8 mouse cellular contexts compared by ENCODE assay signal in the genomic region with DNA sequence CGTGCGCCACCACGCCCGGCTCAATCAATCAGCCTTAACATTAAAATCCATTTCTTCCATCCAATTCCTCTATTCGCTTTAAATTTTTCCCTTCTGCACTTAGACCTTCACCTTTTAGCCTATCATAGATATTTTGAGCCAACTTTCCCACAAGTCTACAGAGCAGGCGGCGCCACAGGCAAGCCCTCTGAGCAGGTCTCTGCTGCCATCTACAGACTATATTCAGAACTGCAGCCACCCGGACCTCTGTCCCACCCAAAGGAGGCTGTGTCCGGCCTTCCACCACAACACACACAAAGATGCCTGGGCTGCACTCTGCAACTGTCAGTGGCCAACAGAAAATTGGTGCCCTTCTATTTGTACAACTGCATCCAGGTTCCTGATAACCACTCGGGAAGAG. TPM values are rescaled to one million over a fixed set of nuclear protein-coding genes. Genes with fewer than 3 reads are reported as not detected.
DNase-seq lines count a peak whose midpoint lies in the region; ATAC-seq and TF ChIP-seq lines count a peak whose summit lies in the region.

No protein-coding gene starts in this region.

- ATAC-seq in granulocyte monocyte progenitor cell, adult 5-6 weeks (replicated peaks; ENCODE audit: poor library complexity, severe bottlenecking): peak; percentile 36
- peak; percentile 18; the same call in 1 of the 2 replicates for ATAC-seq in lung, embryonic 16.5 days (ENCODE audit: low read depth)

- peaks cover 13% of the 10 kb centered on the region for H3K4me1 ChIP-seq in lung, embryonic 16.5 days (replicated peaks; ENCODE audit: control insufficient read depth, insufficient read depth, low read length)

- H3K27me3 ChIP-seq in C2C12 (ENCODE audit: control insufficient read depth, insufficient read depth, insufficient read length): peaks cover 11% of the 10 kb centered on the region
- H3K27me3 ChIP-seq in lung, embryonic 16.5 days (ENCODE audit: control insufficient read depth, insufficient read depth, low read depth, low read length): no peaks in the 10 kb centered on the region

- no peak overlapping the region for H3K4me3 ChIP-seq in C2C12 (ENCODE audit: insufficient read depth, poor library complexity, severe bottlenecking)
- H3K4me3 ChIP-seq in lung, embryonic 16.5 days (ENCODE audit: low read length): no peak overlapping the region

- WGBS in lung, embryonic 16.5 days: 27% methylated on average over 10 of the region's 10 CpGs

- H3K9me3 ChIP-seq in lung, embryonic 16.5 days (ENCODE audit: control insufficient read depth, low read length): no peaks in the 10 kb centered on the region

- TF ChIP-seq CTCF in C2C12 (IDR thresholded peaks at IDR 0.05; ENCODE audit: control insufficient read depth, insufficient read depth, insufficient read length): peak; percentile 51

- no peak overlapping the region for H3K27ac ChIP-seq in lung, embryonic 16.5 days (ENCODE audit: low read length)

- no peaks in the 10 kb centered on the region for H3K79me2 ChIP-seq in C2C12 (ENCODE audit: control insufficient read depth, insufficient read depth)

- no peaks in the 10 kb centered on the region for H3K79me3 ChIP-seq in C2C12 (ENCODE audit: low read depth)

- no peaks in the 10 kb centered on the region for H3K36me3 ChIP-seq in C2C12 (ENCODE audit: control insufficient read depth, insufficient read depth)
- no peaks in the 10 kb centered on the region for H3K36me3 ChIP-seq in lung, embryonic 16.5 days (ENCODE audit: control insufficient read depth, insufficient read depth, low read length)

- no peak overlapping the region for H3K9ac ChIP-seq in lung, embryonic 16.5 days (ENCODE audit: low read length)

- H3K4me2 ChIP-seq in lung, embryonic 16.5 days (ENCODE audit: low read depth, low read length): no peak overlapping the region

- H3ac ChIP-seq in C2C12 (ENCODE audit: control insufficient read depth, insufficient read length, low read depth): no peak overlapping the region

- peak; percentile 78 for DNase-seq in adipocyte (ENCODE audit: low spot score)
- peak; percentile 89 for DNase-seq in embryo, embryonic 10.5 days (ENCODE audit: low spot score)
- peak; percentile 84 for DNase-seq in layer of hippocampus, adult 11-12 months (ENCODE audit: low spot score)
- peak; percentile 93 for DNase-seq in ovary, postnatal 14 days (ENCODE audit: low spot score)
- DNase-seq in thymus, postnatal 14 days: peak; percentile 85

TF ChIP-seq in C2C12, 6 proteins besides CTCF, POLR2A, EP300 and RAD21:
- TF ChIP-seq MYOD1 (IDR thresholded peaks at IDR 0.05; ENCODE audit: control insufficient read depth, insufficient read length, low read depth): no peak

RNA-seq across cellular contexts. Expression of a gene that starts 1.2 kb away (rescaled TPM):
- polyA plus RNA-seq in C2C12 (2012; fragmentation: generic; extraction: Trizol): 5.3 TPM
- total RNA-seq in granulocyte monocyte progenitor cell, adult 5-6 weeks (2014; fragmentation: Nextera tagmentation): 186 and 231 TPM in 2 replicates
- total RNA-seq in granulocyte monocyte progenitor cell, adult 5-6 weeks (2017): 191 and 207 TPM in 2 replicates
- 17.8 and 20.6 TPM in 2 replicates for polyA plus RNA-seq in lung, embryonic 16.5 days (2015; fragmentation: Nextera tagmentation; extraction: Ambion mirVana)

RNA-seq across cellular contexts. Expression of a gene that starts 4.9 kb away (rescaled TPM):
- polyA plus RNA-seq in C2C12 (2012; fragmentation: generic; extraction: Trizol): 2.3 TPM
- 0.24 and 18.2 TPM in 2 replicates for total RNA-seq in granulocyte monocyte progenitor cell, adult 5-6 weeks (2014; fragmentation: Nextera tagmentation)
- total RNA-seq in granulocyte monocyte progenitor cell, adult 5-6 weeks (2017): 0.09 and 0.36 TPM in 2 replicates
- polyA plus RNA-seq in lung, embryonic 16.5 days (2015; fragmentation: Nextera tagmentation; extraction: Ambion mirVana): 19.3 and 20.5 TPM in 2 replicates

RNA-seq across cellular contexts. Expression of a gene that starts 47.3 kb away (rescaled TPM):
- 14.1 TPM for polyA plus RNA-seq in C2C12 (2012; fragmentation: generic; extraction: Trizol)
- total RNA-seq in granulocyte monocyte progenitor cell, adult 5-6 weeks (2014; fragmentation: Nextera tagmentation): 12.0 and 32.9 TPM in 2 replicates
- total RNA-seq in granulocyte monocyte progenitor cell, adult 5-6 weeks (2017): 6.0 and 11.3 TPM in 2 replicates
- 11.5 and 12.4 TPM in 2 replicates for polyA plus RNA-seq in lung, embryonic 16.5 days (2015; fragmentation: Nextera tagmentation; extraction: Ambion mirVana)

RNA-seq across cellular contexts. Expression of a gene that starts 49.5 kb away (rescaled TPM):
- 0.04 TPM for polyA plus RNA-seq in C2C12 (2012; fragmentation: generic; extraction: Trizol)
- total RNA-seq in granulocyte monocyte progenitor cell, adult 5-6 weeks (2014; fragmentation: Nextera tagmentation): not detected in 2 replicates
- total RNA-seq in granulocyte monocyte progenitor cell, adult 5-6 weeks (2017): not detected in 2 replicates
- polyA plus RNA-seq in lung, embryonic 16.5 days (2015; fragmentation: Nextera tagmentation; extraction: Ambion mirVana): 0.83 and 0.85 TPM in 2 replicates

RNA-seq across cellular contexts. Expression of a gene that starts 59.2 kb away (rescaled TPM):
- 0.26 TPM for polyA plus RNA-seq in C2C12 (2012; fragmentation: generic; extraction: Trizol)
- 0.39 TPM in 1 of 2 replicates, not detected in the other for total RNA-seq in granulocyte monocyte progenitor cell, adult 5-6 weeks (2014; fragmentation: Nextera tagmentation)
- total RNA-seq in granulocyte monocyte progenitor cell, adult 5-6 weeks (2017): 0.05 and 0.17 TPM in 2 replicates
- polyA plus RNA-seq in lung, embryonic 16.5 days (2015; fragmentation: Nextera tagmentation; extraction: Ambion mirVana): 0.19 and 0.23 TPM in 2 replicates
